Mouse (Mus musculus) adrenal gland, postnatal 36 days (tissue): ENCODE measurements around the gene Gm45021. TPM values are rescaled to one million over a fixed set of nuclear protein-coding genes. Genes with fewer than 3 reads are reported as not detected.
A peak's percentile ranks its signal among the peaks of the same experiment; 100 is the strongest.

ENCODE experiments used
- DNase-seq, 2 experiments: peaks; one replicate each; pipeline ENCODE4 v3.0.0; 2021; ENCODE audit warnings: mixed read lengths in 1 of 2
- long read RNA-seq, 2 experiments: library from polyadenylated mRNA; stranded (forward); transcript quantifications; one replicate each; pipeline ENCODE4 v2.0.0; 2021; ENCODE audit warnings: borderline sequencing depth in 2 of 2
- total RNA-seq, 2 experiments: library from RNA; stranded (reverse); gene quantifications; 2 replicates each; pipeline ENCODE4 v1.2.3; 2021

Gene Gm45021
- not detected for total RNA-seq
- long read RNA-seq, experiment 1: 0 reads
- long read RNA-seq, experiment 2: 0 reads

DNA sequence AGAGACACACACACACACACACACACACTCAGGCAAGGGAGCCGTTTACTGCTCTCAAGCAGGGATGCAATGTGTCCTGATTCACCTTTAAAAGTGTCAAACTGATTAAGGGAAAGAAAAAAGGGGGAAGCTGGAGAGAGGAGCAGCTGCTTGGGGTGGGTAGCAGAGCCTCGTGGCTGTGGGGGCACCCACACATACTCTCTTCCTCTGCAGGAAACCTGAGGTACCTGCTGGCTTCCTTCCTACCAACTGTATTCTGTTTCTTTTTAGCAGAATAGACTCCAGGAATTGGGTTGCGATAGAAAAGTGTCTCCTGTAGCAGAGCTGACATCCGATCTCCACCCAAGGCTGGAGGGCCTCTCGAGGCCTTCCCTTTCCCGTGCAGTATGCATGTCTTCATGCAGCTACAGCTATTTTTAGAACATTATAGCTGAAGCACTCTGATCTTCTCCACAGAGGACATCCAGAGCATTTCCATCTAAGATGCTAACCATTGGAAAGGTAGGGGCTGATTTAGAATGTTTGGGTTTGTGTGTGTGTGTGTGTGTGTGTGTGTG lies at the start of gene Gm45021:
Gene Gm45021, plus strand, starts transcription at position 417 of the 557 bp plus-strand sequence.
- no peak for DNase-seq

DNA sequence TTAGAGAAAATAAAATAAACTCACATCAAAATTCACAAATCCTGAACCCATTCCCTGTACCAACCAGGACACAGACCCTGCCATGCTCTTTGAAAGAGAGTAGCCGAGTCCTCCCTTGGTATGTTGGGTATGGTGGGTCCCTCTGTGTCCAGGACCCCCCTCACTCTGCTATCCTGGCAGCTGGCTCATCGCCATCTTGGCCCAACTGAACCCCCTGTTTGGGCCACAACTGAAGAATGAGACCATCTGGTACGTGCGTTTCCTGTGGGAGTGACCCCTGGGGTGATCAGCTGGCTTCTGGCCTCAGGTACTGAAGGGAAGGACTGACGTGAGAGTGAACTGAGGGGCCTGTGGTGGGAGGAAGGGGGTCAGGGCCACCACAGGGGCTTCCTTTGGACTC lies 49.5 kb upstream of the Gm45021 start:
- no peak for DNase-seq

DNA sequence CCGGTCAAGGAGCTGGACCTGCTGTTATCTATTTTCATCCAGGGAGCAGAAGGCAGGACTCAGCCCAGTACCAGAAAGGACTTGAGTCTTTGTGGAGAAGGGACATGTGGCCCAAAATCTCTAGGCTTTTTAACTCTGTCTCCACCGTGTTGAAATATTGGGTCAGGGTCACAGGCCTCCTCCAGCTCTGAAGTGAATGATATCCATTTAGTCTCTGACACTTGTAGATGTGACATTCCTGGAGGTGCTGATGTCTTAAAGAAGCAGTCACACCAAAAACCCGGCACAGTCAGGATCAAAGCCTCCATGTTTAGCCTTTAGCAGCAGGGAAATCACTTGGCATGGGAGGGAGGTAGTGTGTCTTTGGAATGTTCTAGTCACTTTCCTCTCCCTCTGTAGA lies 48.7 kb upstream of the Gm45021 start:
- DNase-seq: no peak

DNA sequence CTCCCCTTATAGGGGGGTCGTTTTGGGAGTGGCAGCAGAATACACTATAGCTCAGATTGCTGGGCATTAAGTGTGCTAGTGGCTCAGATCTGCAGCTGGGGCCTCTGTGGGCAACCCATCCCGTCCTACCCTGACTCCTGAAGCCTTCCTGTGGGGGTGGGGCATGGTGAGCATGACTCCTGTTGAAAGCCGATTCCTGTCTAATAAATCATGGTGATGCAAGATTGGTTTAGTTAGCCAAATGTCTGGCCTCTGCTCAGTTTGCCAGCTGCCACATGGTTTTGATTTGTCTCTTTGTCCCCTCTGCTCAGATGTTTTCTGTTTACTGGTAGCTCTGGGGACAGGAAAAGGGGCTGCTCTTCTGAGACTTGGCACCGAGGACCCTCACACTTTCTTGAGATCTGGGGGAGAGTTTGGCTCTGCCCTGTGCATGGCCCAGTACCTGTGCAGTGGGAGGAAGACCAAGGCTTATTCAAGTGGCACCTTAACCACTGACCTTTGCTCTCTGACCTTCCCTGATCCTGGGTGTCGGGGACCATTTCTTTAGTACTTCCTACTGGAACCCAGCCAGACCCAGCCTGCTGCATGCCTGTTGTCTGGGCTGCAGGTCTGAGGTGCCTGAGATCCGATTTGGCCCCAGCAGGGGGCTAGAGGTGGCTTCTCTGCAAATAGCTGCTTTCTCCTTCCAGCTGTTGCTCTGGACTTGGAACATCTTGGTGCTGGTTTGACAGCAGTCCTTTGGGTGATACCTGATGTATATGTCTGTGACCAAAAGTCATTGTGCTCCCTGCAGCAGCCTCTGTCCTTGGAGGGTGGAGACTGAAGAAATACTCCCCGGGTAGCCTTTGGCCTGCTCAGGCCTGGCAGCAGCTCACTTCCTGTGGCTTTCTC lies 47.6 kb upstream of the Gm45021 start:
- DNase-seq: peak; percentile 85 to 89

DNA sequence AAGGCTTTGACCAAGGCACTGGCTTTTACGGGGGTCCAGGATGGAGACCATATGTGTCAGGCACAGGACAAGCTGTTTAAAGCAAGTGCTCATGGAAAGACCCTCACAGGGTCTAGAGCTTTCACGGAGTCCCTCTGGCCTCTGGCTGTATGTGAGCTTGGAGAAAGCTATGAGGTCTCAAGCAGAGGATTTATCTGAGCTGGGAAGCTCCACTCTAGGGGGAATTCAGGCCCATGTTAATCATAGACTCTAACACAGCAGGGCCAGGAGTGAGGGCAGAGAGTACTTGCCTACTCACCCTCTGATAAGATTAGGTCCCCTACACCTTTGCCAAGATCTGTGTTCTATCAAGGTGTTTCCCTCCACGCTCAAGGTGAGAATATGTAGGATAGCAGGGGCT lies 46.8 kb upstream of the Gm45021 start:
- no peak for DNase-seq

DNA sequence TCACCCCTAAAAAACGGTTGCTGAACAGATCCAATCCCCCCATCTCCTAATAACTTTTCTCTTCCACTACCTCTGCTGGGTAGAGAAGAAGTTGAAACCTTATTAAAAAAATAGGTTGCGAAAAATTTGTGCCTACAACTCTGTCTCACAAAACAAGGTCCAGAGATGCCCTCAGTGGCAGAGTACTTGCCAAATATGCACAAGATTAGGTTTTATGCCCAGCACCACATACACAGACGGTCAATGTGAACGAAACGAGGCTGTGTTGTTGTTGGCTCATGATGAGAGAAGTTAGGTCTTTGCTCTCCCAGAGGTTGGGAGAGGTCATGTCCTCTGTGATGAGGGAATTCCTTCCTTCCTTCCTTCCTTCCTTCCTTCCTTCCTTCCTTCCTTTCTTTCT lies 44.2 kb upstream of the Gm45021 start:
- DNase-seq: no peak

DNA sequence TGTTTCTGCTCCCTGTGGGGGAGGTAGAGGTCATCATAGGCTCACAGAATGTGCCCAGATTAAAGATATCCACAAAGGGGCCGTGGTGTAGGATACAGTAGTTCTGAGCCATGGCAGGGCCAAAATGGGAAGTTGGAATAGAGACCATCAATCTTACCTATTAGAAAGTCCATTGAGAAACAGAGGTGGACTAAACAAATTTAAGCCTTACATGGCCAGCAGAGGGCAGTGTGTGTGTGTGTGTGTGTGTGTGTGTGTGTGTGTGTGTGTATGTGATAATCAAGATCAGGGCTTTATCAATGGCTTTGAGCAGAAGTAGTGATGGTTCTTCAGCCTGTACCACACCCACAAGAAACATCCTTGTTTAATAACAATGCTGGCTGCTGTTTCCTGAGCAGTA lies 43.1 kb upstream of the Gm45021 start:
- peak; percentile 49 to 66 for DNase-seq

DNA sequence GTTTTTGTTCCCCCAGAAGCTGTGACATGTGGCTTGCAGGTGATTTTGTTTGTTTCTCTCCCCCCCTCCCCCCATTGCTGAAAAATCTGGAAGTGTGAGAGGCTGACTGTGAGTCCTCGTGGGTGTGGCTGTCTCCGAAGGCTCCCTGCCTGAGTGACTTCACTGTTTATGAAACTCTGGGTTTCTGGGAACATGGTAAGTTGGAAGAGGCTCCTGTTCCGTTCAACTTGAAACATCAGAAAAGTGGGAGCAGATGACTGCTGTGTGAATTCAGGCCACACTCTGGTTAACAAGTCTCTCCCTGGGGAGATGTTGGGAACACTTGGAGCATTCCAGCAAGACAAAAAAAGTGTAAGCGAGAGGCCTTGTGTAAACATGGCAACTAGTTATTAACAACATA lies 42.6 kb upstream of the Gm45021 start:
- DNase-seq: no peak

DNA sequence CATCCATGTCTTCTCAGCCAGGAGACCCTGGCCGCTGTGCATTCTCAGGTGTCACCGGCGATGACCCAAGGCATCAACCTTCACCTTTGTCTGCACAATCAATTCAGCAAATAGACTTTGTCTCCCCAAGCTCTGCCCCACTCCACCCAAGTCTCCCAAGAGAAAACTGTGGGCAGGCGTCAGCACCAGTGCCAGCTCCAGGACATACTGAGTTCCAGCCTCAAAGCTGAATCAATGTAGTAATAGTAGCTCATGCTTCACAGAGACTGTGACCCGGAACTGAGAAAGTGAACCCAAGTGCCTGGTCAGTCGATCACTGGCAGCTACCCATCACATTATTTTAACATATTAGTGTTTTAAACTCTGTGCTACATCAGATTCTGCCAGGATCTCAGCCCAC lies 41.1 kb upstream of the Gm45021 start:
- no peak for DNase-seq

DNA sequence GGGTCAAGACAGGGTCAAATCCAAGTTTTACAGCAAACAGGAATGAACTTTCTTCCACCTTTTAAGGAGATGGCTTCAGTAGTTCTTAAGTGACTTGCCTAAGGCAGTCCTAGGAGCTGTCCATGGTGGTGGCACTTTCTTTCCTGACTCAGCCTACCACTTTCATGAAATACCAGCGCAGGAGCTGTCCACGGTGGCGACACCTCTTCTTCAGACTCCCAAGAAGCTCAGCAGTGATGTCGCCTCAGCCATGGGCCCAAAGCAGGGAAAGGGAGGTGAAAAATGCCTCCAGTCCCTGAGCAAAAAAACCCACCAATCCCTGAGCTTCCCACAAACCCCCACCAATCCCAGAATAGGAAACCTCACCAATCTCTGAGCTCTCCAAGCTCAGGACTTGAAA lies 36.5 kb upstream of the Gm45021 start:
- peak in 1 of 2 experiments; percentile 55 for DNase-seq

DNA sequence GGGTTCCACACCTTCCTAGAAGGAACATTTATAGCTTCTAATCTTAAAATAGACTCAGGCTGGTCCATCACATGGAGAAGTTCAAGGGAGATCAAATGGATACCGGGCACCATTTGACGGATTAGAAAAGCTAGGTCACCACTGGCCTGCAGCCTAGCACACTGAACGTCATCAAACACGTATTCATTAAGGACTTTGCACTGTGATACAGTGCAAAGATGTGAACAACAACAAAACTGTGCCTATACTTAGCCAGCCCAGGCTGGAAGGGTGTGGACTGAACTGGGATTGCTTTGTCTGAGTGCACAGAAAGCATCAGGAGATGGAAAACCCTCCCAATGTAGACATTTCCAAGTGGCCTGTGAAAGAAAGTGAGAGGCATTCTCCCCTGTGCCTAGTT lies 35.6 kb upstream of the Gm45021 start:
- DNase-seq: no peak

DNA sequence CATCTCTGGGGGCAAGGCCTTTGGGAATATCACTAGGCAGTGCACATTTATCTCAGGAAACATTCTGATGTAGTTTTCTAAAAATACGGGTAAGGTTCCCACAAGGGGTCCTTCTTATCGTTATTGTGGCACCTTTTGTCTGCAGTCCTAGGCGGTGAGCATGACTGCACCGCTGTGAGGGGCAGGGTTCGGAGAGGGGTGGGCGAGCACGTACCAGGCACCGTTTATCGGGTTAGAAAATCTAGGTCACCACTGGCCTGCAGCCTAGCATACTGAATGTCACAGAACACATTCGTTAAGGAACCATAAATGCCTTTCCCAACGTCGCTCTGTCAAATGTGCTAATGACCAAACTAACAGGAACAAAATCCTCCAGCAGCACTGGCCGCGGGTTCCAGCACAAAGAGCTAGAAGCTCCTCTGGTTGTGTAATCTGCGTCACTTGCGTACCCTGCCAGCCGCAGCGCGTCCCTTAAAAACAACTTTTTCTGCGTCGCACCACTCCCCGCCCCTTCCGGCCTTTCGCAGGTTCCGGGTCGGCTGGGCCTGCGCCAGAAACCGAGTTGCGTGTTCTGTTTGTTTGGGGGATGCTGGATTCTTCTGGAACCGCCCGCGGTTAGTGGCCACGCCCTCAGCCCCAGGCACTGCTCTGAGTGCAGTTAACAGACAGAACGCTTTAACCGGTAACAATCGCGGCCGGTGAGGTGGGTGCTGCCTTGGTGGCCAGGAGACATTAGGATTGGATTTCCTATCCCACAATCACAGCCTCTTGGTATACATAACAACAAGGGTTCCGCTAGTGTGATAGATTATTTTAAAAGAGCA lies 34.9 kb upstream of the Gm45021 start, which contains the start of gene Lrrc61:
Gene Lrrc61, plus strand, starts transcription at position 517 of the 824 bp plus-strand sequence.
- peak; percentile 98 to 99 for DNase-seq

DNA sequence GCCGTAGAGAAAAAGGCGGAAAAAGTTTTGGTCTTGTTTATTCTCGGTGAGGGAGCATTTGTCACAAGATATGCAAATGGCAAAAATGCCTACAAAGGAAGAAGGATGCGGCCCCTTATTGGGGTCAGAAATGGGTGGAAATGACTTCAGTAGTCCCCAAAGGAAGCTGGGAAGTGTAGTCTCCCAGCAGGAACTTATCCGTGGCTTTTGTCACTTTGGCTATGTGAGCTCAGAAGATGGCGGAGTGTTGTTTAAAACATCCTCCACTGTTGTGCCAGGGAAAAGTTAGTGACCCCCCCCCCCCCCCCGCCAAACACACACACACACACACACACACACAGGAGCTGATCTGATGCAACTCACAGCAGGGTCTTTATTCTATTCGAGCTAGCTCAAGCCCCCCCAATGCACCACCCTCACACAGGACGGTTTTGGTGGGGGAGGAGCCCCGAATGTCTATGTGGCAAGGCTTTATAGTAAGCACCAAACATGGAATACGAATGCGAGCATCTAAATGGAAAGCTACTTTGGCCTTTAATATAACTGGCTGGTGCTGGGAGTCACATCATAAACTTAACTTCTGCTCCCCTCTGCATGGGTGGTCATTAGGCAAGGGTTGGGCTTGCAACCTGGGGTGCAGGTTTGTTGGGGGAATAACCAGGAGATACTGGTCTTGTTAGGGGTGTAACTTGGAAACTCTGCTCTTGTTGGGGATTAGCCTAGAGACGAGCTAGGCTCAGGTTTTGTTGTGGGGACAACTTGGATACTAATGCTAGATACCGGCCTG lies 34.1 kb upstream of the Gm45021 start:
- DNase-seq: peak; percentile 40 to 62

DNA sequence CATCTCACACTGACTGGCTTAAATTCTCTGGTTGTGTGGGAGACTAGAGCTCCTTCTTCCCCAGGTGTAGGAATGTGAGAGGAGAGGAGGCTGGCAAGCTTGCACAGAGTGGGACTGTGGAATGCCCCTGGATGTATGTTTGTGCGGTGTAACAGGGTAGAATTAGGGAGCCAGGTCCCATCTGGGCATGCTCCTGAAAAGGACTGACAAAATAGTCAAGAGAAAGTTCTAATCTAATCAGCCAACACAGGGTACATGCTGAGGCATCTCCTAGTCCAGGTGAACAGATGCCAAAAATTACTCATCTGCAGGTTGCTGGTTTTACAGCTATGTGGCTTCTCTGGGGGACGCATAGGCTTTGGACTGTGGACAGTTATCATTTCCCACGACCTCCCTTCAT lies 33.5 kb upstream of the Gm45021 start:
- no peak for DNase-seq

DNA sequence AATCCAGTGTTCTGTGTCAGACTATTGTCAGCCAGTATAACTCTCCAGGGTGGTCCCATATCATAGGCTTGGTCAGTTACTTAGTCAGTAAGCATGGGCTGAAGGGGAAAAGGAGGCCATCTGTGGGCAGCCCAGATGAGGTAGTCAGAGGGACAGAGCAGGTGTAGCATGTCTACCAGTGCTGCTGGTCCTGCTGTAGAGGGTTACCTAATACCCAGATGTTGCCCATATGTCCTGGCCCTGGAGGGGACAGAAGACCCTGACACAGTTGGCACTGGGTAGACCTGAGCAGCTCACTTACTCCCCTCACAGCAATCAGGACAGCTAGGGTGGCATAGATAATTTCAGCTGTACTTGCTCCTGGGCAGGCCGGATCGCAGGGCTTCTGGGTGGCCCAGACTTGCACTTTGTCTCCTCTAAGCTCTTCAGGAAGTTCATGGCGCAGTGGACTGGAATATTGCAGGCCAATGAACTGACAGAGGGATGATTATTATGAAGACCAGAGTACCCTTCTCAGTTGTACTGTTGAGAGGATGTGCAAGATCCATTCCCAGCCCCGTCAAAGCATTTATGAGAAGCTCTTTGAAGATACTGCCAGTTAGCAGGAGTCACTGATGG lies 23.6 kb upstream of the Gm45021 start:
- DNase-seq: no peak

DNA sequence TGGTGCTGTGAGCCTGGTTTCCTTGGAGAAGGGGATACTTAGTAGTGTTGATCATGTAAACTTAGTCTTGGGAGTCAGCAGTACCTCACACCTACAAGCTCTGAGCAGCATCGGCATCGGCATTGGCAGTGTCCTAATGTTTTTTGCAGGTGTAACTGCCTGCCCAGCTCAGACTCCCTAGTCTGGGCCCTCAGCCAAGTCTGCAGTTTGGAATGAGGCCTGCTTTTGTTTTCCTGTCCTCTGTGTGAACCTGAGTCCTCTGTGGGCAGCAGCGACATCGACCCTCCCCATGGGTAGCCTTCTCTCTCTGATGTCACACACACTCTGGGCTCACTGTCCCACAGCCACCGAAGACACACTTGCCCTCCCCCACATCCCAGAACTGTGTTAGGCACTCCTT lies 23.1 kb upstream of the Gm45021 start:
- peak; percentile 64 to 75 for DNase-seq

DNA sequence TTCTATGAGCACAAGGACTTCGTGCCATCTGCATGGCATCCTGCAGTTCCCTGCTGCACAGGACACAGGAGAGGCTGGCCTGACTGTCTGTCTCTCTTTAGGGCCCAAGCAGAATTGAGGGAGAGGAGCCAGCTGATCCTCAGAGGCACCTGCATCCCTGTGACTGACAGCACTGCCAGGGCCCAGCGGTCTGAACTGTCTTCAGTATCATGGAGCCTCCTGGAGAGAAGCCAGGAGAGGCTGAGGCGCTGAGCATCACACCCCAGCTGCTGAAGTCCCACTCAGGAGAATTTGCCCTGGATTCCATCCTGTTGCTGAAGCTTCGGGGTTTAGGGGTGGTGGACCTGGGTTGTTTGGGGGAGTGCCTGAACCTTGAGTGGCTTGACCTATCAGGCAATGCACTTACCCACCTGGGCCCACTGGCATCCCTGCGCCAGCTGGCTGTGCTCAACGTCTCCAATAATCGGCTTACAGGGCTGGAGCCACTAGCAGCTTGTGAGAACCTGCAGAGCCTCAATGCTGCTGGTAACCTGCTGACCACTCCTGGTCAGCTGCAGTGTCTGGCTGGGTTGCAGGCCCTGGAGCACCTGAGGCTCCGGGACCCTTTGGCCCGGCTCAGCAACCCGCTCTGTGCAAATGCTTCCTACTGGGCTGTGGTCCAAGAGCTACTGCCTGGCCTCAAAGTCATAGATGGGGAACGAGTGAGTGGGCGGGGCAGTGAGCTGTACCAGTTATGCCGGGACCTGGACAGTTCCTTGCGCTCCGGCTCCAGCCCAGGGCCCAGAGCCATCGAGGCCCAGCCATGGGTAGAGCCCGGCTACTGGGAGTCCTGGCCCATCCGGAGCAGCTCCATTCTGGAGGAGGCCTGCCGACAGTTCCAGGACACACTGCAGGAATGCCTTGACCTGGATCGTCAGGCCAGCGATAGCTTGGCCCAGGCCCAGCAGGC lies 21.1 kb upstream of the Gm45021 start:
- DNase-seq: peak; percentile 74 to 79

DNA sequence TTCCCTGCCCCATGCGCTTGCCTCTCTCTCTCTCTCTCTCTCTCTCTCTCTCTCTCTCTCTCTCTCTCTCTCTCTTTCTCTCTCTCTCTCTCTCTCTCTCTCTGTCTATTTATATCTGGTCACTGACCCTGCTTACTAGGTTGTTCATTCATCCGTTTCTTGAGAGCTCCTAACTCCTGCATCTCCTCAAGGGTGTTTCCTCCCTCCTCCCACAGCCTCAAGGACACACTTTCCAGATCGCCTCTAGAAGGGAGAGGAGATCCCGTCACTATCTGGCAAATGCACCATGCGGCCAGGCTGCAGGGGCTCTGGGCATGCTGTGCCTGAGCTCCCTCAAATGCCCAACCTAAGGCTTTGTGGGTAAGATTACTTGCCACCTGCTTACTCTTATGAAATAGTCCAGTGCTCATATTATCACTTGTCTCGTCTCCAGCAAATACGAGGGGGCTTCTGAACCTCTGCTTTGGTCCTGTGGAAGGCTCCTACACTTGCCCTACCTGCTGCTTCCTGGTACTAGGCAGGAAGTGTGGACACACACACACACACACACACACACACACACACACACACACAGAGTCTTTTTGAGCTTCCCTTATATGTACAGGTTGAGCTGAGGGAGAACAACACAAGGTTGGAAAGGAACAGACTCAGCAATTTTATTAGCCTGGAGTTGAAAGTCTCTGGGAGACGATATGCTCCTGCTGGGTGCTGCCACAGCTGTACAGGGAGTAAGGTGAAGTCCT lies 20.2 kb upstream of the Gm45021 start:
- DNase-seq: no peak

DNA sequence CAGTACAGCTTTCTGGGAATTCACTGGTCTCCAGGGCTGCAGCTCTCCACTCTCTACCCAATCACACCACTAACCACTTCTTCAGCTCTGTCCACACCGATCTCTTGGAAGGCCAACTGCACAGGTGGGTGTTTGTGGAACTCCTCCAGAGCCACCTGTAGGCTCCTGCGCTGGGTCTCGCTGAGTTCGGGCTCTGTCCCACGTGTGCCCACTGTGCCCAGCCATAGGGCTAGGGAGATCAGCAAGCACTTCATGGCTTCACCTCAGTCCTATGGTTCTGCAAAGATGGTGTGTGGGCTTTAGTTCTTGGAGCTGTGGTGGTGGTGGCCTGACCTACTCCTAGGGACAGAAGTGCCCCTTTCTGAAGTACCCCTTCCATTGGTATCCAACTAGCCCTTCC lies 17.4 kb upstream of the Gm45021 start:
- DNase-seq: no peak
